Mouse (Mus musculus) midbrain, postnatal 0 days (tissue): ENCODE data around the gene Faap20. TPM values are rescaled to one million over a fixed set of nuclear protein-coding genes. Genes with fewer than 3 reads are reported as not detected.

Source experiments
- ATAC-seq: fragments of 200-750 bp; cut with Nextera tagmentation; 2 replicates; pipeline ENCODE4 v1.8.0; 2017; ENCODE audit warnings: moderate number of reproducible peaks, mild to moderate bottlenecking, moderate TSS enrichment, moderate library complexity; ENCODE audit not compliant: low FRiP score
- DNase-seq: peaks from one replicate; pipeline ENCODE4 v3.0.0-alpha.2; 2015; ENCODE audit warnings: low spot score
- H3K27ac ChIP-seq: fragments of 300-500 bp; sonication (generic); 2 replicates; pipeline ENCODE4 v1.5.1; 2014; ENCODE audit warnings: low read depth, mild to moderate bottlenecking, low read length, mixed read lengths
- H3K27me3 ChIP-seq: fragments of 300-500 bp; sonication (generic); 2 replicates; pipeline ENCODE4 v1.6.1; 2014; ENCODE audit warnings: low read length, control low read depth, mixed read lengths; ENCODE audit not compliant: insufficient read depth
- H3K36me3 ChIP-seq: fragments of 300-500 bp; sonication (generic); 2 replicates; pipeline ENCODE4 v1.6.1; 2014; ENCODE audit warnings: low read length, control low read depth, mixed read lengths; ENCODE audit not compliant: insufficient read depth
- H3K4me1 ChIP-seq: fragments of 300-500 bp; sonication (generic); 2 replicates; pipeline ENCODE4 v1.6.1; 2014; ENCODE audit warnings: mild to moderate bottlenecking, control low read depth, antibody characterized with exemption, low read length, mixed read lengths; ENCODE audit not compliant: insufficient read depth
- H3K4me2 ChIP-seq: fragments of 300-500 bp; sonication (generic); 2 replicates; pipeline ENCODE4 v1.6.1; 2014; ENCODE audit warnings: low read depth, mild to moderate bottlenecking, low read length, mixed read lengths; ENCODE audit not compliant: poor library complexity, severe bottlenecking
- H3K4me3 ChIP-seq: fragments of 300-500 bp; sonication (generic); 2 replicates; pipeline ENCODE4 v1.5.1; 2014; ENCODE audit warnings: low read depth, mild to moderate bottlenecking, low read length, moderate library complexity
- H3K9ac ChIP-seq: fragments of 300-500 bp; sonication (generic); replicated peaks from 2 replicates; pipeline ENCODE4 v1.6.1; 2014; ENCODE audit warnings: mild to moderate bottlenecking, low read length, moderate library complexity, mixed read lengths; ENCODE audit not compliant: poor library complexity, severe bottlenecking
- H3K9me3 ChIP-seq: fragments of 300-500 bp; sonication (generic); 2 replicates; pipeline ENCODE4 v1.6.1; 2016; ENCODE audit warnings: low read length, control low read depth
- CTCF ChIP-seq: IDR thresholded peaks from 2 replicates; pipeline ENCODE4 v1.5.1; 2016; ENCODE audit warnings: antibody characterized with exemption, mild to moderate bottlenecking
- WGBS: fragments of 180-500 bp; shearing (Covaris S2); extraction: QIAGEN DNeasy Blood & Tissue Kit; methylation state at CpG from one replicate; pipeline ENCODE4 v1.1.7; 2014; 5-methylcytosine and 5-hydroxymethylcytosine counted together
- polyA plus RNA-seq: library from polyadenylated mRNA; unstranded; fragments of >200 nt; fragmentation: Nextera tagmentation; extraction: Ambion mirVana; gene quantifications from 2 replicates; pipeline ENCODE4 v1.2.1, GENCODE M21; 2015
- total RNA-seq: library from RNA; depleted of rRNA; stranded (reverse); fragments of >200 nt; gene quantifications from 2 replicates; pipeline ENCODE4 v1.2.3, GENCODE M21; 2014

Faap20 gene
- total and polyA plus RNA-seq, 2 experiments from 2014 or later, result 48.7 to 56.6 TPM

DNA sequence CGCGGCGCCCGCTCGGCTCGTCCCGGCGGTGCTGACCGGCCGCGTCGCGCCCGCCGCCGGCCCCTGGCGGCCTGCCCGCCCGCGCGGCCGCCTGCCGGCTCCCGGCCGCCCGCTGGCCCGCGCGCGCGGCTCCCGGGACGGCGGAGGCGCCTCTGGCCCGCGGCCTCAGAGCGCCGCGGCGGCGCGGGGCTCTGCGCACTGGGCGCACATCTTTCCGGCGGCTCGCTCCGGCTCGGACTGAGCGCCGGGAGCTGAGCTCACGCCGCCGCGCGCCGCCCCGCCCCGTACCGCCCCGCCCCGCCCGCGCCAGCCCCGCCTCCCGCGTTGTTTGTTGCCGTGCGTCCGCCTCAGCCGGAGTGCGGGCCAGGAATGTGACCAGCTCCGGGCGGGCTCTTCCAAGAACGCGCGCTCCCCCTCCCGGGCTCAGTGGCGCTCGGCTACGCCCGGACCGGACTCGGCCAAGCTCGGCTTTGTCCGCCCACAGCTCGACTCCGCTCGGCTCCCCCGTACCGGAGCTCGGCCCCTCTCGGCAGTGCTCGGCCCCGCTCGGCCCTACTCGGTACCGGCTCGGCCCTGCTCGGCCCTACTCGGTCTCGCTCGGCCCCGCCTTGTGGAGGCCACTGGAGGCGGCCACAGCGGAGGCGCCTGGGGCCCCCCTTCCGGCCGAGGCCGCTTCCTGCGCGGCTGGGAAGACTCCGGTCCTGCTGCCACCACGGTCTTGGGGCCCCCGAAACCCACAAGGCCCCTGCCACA is 26.6 kb upstream of the Faap20 start:
- Histone ChIP-seq H3K27me3 (no peaks in the 10 kb centered on the region), H3K4me3 (peak overlapping the region; percentile 80), H3K9me3 (no peaks in the 10 kb centered on the region), H3K27ac (peak overlapping the region; percentile 97), H3K4me1 (peaks cover 22% of the 10 kb centered on the region), H3K4me2 (peak overlapping the region; percentile 100), H3K9ac (peak overlapping the region; percentile 95), H3K36me3 (no peaks in the 10 kb centered on the region)
- DNase-seq, result peak; percentile 98
- peak; percentile 47 for TF ChIP-seq CTCF
- peak; percentile 100 for ATAC-seq
- under 1% methylated on average over 57 of the region's 116 CpGs for WGBS

DNA sequence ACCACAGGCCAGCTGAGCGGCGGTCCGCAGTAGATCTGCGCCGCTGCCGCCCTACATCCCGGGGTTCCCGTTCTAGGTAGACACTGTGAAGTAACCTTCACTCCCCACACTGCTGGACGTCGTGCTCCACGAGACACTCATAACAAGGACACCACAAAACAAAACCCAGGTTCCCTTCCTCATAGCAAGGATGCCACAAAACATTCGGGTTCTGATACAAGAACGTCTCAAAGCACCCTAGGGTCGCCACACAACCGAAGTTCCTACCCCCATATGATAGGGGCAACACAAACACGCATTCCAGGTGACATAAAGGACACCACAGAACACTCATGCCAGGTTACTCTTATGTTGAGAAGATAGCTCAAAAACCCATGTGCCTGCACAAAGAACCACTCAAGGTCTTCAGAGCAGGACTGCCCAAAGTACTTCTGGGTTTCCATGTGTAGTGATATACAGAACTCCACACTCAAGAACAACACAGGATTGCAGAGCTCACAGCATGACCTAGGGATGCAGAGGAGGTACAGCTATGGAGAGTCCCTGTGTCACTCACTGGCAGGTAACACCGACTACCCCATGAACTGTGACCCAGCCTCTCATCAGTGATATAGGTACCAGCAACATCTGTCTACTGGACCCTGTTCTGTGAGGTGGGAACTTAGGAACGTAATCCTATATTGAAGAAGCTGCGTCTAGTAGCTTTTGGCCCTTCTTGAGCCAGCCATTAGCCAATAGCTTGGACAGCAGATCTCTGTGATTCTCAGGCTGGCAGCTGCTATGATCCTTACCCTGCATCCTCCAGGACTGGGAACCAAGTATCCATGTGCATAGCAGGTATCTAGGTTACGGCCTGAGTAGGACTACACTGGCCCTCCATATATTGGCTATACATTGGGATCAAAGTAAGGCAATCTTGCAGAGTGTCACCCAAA is 25.7 kb upstream of the Faap20 start:
- 33% methylated on average over 20 of the region's 20 CpGs for WGBS
- Histone ChIP-seq H3K9ac (peak overlapping the region; percentile 79), H3K4me3 (peak overlapping the region; percentile 80), H3K27me3 (no peaks in the 10 kb centered on the region), H3K4me2 (peak overlapping the region; percentile 74), H3K4me1 (peaks cover 14% of the 10 kb centered on the region), H3K36me3 (no peaks in the 10 kb centered on the region), H3K27ac (peak overlapping the region; percentile 97), H3K9me3 (no peaks in the 10 kb centered on the region)
- DNase-seq (no peak), ATAC-seq (no peak)
- no peak for TF ChIP-seq CTCF

DNA sequence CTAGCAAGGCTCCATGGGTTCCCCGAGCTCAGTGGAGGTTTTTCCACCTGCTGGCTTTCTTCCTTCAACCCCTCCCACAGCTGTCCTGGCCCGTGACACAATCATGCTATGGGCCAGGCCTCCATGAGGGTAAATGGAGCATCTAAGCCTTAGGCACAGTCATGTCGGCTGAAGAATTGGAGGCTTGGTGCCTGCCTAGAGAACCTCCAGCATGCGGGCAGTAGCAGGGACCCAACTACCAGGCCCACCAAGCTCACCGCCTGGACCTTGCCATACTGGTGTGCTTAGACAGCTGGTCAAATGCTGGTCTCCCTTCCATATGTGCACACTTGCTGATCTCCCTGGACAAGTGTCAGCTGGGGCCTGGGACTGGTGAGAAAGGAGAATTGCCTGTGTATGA is 23.7 kb upstream of the Faap20 start:
- no peak overlapping the region for H3K9ac ChIP-seq
- DNase-seq, result no peak
- no peak overlapping the region for H3K4me3 ChIP-seq
- H3K4me1 ChIP-seq, result no peaks in the 10 kb centered on the region
- H3K27me3 ChIP-seq, result no peaks in the 10 kb centered on the region
- H3K36me3 ChIP-seq, result no peaks in the 10 kb centered on the region
- no peaks in the 10 kb centered on the region for H3K9me3 ChIP-seq
- H3K27ac ChIP-seq, result no peak overlapping the region
- ATAC-seq, result no peak
- TF ChIP-seq CTCF, result no peak
- WGBS, result 76% methylated on average over 5 of the region's 5 CpGs
- H3K4me2 ChIP-seq, result no peak overlapping the region

DNA sequence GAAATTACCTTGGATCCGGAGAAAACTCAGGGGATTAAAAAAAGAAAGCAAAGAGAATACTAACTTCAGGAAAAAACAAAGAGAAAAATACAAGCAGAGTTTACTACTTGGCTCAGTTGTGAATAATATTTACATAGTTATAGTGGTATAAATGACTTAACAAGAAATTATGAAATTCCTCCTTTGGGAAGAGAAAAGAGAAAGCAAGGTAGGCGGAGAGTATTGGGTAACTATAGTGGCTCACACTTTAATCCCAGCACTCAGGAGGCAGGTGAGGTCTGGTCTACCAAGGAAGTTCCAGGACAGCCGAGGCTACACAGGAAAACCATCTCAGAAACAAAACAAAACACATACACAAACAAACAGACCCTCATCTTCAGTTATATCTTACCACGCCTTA is 21.6 kb upstream of the Faap20 start:
- 84% methylated on average over 4 of the region's 4 CpGs for WGBS
- DNase-seq (no peak), ATAC-seq (no peak)
- Histone ChIP-seq H3K9ac (no peak overlapping the region), H3K9me3 (no peaks in the 10 kb centered on the region), H3K4me3 (no peak overlapping the region), H3K27me3 (no peaks in the 10 kb centered on the region), H3K4me2 (no peak overlapping the region), H3K4me1 (no peaks in the 10 kb centered on the region), H3K36me3 (no peaks in the 10 kb centered on the region), H3K27ac (no peak overlapping the region)
- no peak for TF ChIP-seq CTCF

DNA sequence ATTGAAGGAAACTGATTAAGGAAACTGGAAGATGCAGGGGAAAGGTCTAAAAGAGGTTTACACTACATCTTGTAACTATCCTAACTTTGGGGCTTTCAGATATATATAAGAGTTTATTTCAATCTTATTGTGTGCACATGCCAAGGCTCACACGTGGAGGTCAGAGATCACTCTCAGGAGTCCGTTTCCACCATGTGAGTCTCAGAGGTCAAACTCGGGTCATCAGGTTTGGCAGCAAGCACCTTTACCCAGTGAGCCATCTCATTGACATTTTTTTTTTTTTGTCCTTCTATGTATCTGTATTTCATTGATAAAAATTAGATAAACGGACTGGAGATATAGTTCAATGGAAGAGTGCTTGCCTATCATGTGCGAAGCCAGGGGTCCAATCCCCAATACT is 21.1 kb upstream of the Faap20 start:
- WGBS, result 85% methylated on average over 5 of the region's 5 CpGs

DNA sequence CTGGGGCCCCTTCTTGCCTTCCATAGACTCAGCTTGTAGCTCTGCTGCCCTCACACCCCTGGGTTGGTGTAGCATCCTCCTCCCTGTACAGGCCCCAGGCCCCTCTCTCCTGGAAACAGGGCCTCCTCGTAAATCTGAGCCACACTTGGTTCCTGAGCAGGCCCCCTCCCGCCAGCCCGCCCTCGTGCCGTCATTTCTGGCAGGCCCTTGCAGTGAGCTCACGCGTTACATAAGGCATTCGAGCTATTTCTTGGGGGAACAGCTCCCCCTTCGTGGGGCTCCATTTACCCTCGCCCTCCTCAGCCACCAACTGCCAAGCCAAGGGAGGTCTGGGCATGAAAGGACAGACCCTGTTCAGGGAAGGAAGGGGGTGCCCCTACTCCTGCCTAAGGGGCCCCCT is 15.7 kb upstream of the Faap20 start:
- WGBS, result 30% methylated on average over 10 of the region's 10 CpGs
- Histone ChIP-seq H3K4me1 (peaks cover 26% of the 10 kb centered on the region), H3K36me3 (no peaks in the 10 kb centered on the region), H3K4me3 (no peak overlapping the region), H3K27me3 (no peaks in the 10 kb centered on the region), H3K27ac (peak overlapping the region; percentile 89), H3K9me3 (no peaks in the 10 kb centered on the region), H3K4me2 (no peak overlapping the region), H3K9ac (0 out of 2 replicates have a peak overlapping the region, but pooled peaks have one; percentile 13)
- no peak for TF ChIP-seq CTCF
- ATAC-seq (peak; percentile 19; the same call in 1 of the 2 replicates), DNase-seq (peak; percentile 54)

More for the DNA sequence above, 21.1 kb upstream of the Faap20 start:
- H3K4me3 ChIP-seq, result no peak overlapping the region
- H3K27me3 ChIP-seq, result no peaks in the 10 kb centered on the region
- no peaks in the 10 kb centered on the region for H3K9me3 ChIP-seq
- TF ChIP-seq CTCF, result no peak
- DNase-seq, result no peak
- peaks cover 3% of the 10 kb centered on the region; the same call in 1 of the 2 replicates for H3K4me1 ChIP-seq
- no peak overlapping the region for H3K4me2 ChIP-seq
- no peak overlapping the region for H3K27ac ChIP-seq
- H3K9ac ChIP-seq, result no peak overlapping the region
- H3K36me3 ChIP-seq, result no peaks in the 10 kb centered on the region
- no peak for ATAC-seq
